8 mouse cellular contexts compared by ENCODE assay signal in the genomic region with DNA sequence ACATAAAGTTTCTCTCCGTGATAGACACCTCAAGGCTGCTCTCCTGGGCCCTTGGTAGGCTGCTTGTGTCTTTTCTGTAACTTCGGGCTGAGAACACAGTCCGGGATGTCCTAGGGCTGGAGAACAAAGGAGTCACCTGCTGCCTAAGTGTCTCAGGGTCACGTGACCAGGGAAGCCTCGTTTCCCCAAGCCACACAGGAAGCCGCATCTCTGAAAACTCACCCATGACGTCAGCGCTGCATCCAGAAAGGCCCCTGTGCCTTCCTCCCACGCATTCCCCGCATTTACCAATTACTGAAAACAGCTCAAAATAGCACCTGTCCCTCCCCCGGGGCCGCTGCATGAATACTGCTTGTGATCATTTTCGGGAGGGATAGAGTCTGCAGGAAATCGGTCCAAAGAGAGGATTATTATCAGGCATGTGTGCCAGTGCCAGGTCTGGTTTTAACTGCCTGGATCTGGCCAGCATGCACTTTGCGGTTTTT.
DNase-seq lines count a peak whose midpoint lies in the region; ATAC-seq lines count a peak whose summit lies in the region.

No protein-coding gene starts in this region.

- no peak overlapping the region for H3K27ac ChIP-seq in liver, embryonic 12.5 days
- H3K27ac ChIP-seq in forebrain, embryonic 14.5 days (ENCODE audit: low read depth, low read length): no peak overlapping the region
- no peak overlapping the region for H3K27ac ChIP-seq in hindbrain, embryonic 14.5 days

- intact Hi-C loops in left cerebral cortex, postnatal 36 days (cut with DNase I): loop anchor here (5.0 kb wide), 1 partner anchor 197 kb away; a partner anchor contains a TSS

- H3K9me3 ChIP-seq in liver, embryonic 12.5 days (replicated peaks): no peaks in the 10 kb centered on the region
- H3K9me3 ChIP-seq in forebrain, embryonic 14.5 days (replicated peaks; ENCODE audit: control insufficient read depth, low read length): no peaks in the 10 kb centered on the region
- H3K9me3 ChIP-seq in hindbrain, embryonic 14.5 days (ENCODE audit: control insufficient read depth, low read length): no peaks in the 10 kb centered on the region

- no peak for ATAC-seq in liver, embryonic 12.5 days
- ATAC-seq in forebrain, embryonic 14.5 days: no peak
- ATAC-seq in hindbrain, embryonic 14.5 days (ENCODE audit: low FRiP score): 0 out of 2 replicates have a peak, but pooled peaks have one; percentile 40

- WGBS in liver, embryonic 12.5 days (ENCODE audit: insufficient replicate concordance): 28% methylated on average over 15 of the region's 15 CpGs
- 21% methylated on average over 15 of the region's 15 CpGs for WGBS in forebrain, embryonic 14.5 days
- WGBS in hindbrain, embryonic 14.5 days: 42% methylated on average over 15 of the region's 15 CpGs

- H3K4me1 ChIP-seq in liver, embryonic 12.5 days: no peaks in the 10 kb centered on the region
- 0 out of 2 replicates have a peak, but pooled peaks cover 5% of the 10 kb centered on the region for H3K4me1 ChIP-seq in forebrain, embryonic 14.5 days (ENCODE audit: control insufficient read depth, insufficient read depth, low read length)
- peaks cover 18% of the 10 kb centered on the region for H3K4me1 ChIP-seq in hindbrain, embryonic 14.5 days (replicated peaks; ENCODE audit: control insufficient read depth, insufficient read depth, low read length)

- no peak overlapping the region for H3K4me3 ChIP-seq in liver, embryonic 12.5 days
- H3K4me3 ChIP-seq in forebrain, embryonic 14.5 days (ENCODE audit: low read depth, low read length): no peak overlapping the region; the same call in 1 of the 2 replicates
- no peak overlapping the region for H3K4me3 ChIP-seq in hindbrain, embryonic 14.5 days (replicated peaks; ENCODE audit: low read length)

- peaks cover 5% of the 10 kb centered on the region; the same call in 1 of the 2 replicates for H3K27me3 ChIP-seq in liver, embryonic 12.5 days (replicated peaks)
- no peaks in the 10 kb centered on the region for H3K27me3 ChIP-seq in forebrain, embryonic 14.5 days (replicated peaks; ENCODE audit: control insufficient read depth, insufficient read depth, low read length)
- H3K27me3 ChIP-seq in hindbrain, embryonic 14.5 days (ENCODE audit: control insufficient read depth, insufficient read depth, low read length): no peaks in the 10 kb centered on the region

- peak; percentile 12 for DNase-seq in liver
- DNase-seq in adrenal gland, postnatal 36 days: peak; percentile 25 to 37
- peak; percentile 68 for DNase-seq in forebrain, embryonic 14.5 days (ENCODE audit: low spot score)
- DNase-seq in hindbrain, embryonic 14.5 days (ENCODE audit: low spot score): no peak
- peak; percentile 60 to 67 for DNase-seq in left cerebral cortex, postnatal 36 days (ENCODE audit: low spot score in 2 of 2)
- peak; percentile 71 to 73 for DNase-seq in right cerebral cortex, postnatal 36 days (ENCODE audit: low spot score in 2 of 2)
- no peak for DNase-seq in urinary bladder, adult 18-20 months (ENCODE audit: low spot score in 2 of 2)

- no peak overlapping the region for H3K4me2 ChIP-seq in liver, embryonic 12.5 days
- H3K4me2 ChIP-seq in forebrain, embryonic 14.5 days (ENCODE audit: low read length): peak overlapping the region; percentile 31
- H3K4me2 ChIP-seq in hindbrain, embryonic 14.5 days (replicated peaks): peak overlapping the region; percentile 31

- H3K9ac ChIP-seq in liver, embryonic 12.5 days: no peak overlapping the region
- H3K9ac ChIP-seq in forebrain, embryonic 14.5 days (ENCODE audit: low read length): no peak overlapping the region
- H3K9ac ChIP-seq in hindbrain, embryonic 14.5 days: no peak overlapping the region

- H3K36me3 ChIP-seq in liver, embryonic 12.5 days: no peaks in the 10 kb centered on the region
- no peaks in the 10 kb centered on the region for H3K36me3 ChIP-seq in forebrain, embryonic 14.5 days (ENCODE audit: control insufficient read depth, insufficient read depth, low read length)
- no peaks in the 10 kb centered on the region for H3K36me3 ChIP-seq in hindbrain, embryonic 14.5 days (replicated peaks; ENCODE audit: control insufficient read depth, insufficient read depth)

Comparison
In these comparisons a context has a peak if more than half of its experiments do, and no peak if none do; other contexts are left out.
1. DNase-seq: peak in liver (single experiment), adrenal gland, postnatal 36 days (2 of 2), forebrain, embryonic 14.5 days (single experiment), left cerebral cortex, postnatal 36 days (2 of 2) and right cerebral cortex, postnatal 36 days (2 of 2); none in hindbrain, embryonic 14.5 days (single experiment) and urinary bladder, adult 18-20 months (0 of 2).